Mouse (Mus musculus): Measurements from ENCODE around the gene Tmprss6.

Gene Tmprss6

DNA sequence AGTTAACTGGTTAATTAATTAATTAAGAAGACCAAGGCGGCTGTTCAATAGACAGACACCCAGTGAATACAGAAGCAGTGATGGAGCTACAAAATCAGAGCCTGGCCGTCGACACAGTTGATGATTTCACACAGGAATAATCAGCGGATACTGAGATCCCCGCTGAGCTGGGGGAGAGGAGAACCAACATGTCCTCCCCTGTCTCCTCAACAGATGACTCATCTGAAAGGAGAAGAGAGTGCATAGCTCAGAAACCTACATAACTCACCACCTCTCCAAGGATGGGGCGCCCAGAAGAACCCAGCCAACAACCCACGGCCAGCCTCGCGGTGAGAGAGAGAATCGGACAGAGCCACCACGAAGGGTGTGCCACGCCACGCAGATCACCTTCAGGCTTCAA, 48.0 kb downstream of the Tmprss6 start:
- no peak for DNase-seq (ENCODE audit: low spot score in 2 of 2)

DNA sequence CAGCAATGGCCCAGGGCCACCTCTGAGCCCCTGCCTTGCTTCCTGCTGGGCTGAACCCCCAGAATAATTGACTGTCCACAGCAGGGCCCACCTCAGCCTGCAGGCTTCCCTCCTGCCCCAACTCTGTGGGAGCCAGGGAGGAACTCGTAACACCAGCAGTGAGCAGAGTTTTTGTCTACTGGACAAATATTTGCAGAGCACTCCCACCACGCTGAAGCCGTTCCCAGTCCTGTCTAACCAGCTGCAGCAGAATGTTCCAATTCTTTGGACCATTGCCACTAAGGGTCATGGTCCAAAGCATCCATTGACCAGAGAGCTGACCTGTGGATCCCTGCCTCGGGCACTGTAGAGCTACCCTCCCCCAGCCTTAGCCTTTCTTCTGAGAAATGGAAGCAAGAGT, 51.5 kb downstream of the Tmprss6 start:
- no peak for DNase-seq (ENCODE audit: low spot score in 2 of 2)

DNA sequence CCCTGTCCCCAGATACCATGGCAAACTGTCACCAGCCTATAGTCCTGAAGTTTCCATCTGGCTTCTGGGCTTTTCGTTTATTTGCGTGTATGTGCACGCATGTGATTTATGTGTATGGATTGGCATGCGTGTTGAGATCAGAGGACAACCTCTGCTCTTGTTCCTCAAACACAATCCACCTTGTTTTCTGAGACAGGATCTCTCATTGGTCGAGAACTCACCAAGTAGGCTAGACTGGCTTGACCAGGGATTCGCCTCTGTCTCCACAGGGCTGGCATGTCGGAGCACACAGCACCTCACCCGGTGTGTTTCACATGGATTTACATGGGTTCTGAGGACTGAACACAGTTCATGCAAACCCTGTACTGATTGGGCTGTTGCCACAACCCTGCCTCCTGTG, 54.3 kb downstream of the Tmprss6 start:
- no peak for DNase-seq (ENCODE audit: low spot score in 2 of 2)

DNA sequence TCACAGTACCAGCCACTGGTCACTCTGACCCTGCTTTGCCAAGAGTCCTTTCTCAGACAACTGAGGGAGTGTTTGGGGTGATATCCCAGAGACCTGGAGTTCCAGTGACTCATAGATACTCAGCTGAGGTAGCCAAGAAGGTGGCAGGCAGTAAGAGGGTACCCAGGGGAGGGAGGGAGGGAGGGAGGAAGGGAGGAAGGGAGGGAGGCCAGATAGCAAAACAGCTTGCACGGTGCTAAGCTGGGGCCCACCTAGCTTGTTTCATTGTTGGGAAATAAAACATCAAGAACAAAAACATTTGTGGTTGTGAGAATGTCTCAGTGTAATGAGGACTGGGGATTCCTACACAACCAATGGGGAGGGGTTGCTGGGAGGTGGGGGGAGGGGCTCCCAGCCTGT, 54.7 kb downstream of the Tmprss6 start:
- no peak for DNase-seq (ENCODE audit: low spot score in 2 of 2)

DNA sequence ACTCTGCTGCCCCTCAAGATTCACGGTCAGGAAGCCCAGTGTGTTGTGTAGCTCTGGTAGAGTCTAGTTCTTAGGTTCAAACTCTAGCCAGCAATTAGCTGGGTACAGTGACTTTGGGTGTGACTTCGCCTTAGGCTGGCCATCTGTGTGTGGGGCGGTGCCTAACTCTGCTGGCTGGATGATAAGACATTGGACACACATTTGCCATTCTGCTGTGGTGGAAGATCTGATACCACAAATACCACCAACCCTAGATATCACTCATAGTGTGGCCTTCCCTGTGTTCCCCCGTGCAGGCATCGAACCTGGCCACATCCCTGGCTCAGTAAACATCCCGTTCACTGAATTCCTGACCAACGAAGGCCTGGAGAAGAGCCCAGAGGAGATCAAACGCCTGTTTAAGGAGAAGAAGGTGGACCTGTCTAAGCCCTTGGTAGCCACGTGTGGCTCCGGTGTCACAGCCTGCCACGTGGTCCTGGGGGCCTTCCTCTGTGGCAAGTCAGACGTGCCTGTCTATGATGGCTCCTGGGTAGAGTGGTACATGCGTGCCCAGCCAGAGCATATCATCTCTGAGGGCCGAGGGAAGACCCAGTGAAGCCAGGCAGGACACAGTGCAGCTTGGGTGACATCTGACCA, 55.2 kb downstream of the Tmprss6 start:
- no peak for DNase-seq (ENCODE audit: low spot score in 2 of 2)

DNA sequence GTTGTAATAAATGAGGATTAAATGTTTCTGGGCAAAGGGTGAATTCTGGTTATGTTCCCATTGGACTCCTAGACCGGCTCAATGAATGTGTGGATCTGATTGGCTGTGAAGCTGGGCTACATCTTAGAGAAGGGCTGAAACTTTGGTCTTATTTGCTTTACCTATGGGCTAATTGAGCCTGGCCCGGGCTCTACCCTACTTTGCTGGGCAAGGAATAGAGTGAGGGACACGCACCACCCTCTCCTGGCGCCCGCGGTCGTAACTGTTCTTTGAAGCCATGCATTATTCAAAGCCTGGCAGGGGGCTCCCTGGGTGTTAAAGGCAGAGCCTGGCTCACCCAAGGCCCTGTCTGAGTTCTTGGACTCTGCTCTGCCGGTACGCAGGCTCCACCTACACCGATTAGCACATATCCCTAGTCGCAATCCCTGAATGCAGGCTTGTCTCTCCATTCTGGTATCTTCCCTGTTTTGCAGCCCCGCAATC, 58.8 kb downstream of the Tmprss6 start:
- DNase-seq (ENCODE audit: low spot score in 2 of 2): no peak

DNA sequence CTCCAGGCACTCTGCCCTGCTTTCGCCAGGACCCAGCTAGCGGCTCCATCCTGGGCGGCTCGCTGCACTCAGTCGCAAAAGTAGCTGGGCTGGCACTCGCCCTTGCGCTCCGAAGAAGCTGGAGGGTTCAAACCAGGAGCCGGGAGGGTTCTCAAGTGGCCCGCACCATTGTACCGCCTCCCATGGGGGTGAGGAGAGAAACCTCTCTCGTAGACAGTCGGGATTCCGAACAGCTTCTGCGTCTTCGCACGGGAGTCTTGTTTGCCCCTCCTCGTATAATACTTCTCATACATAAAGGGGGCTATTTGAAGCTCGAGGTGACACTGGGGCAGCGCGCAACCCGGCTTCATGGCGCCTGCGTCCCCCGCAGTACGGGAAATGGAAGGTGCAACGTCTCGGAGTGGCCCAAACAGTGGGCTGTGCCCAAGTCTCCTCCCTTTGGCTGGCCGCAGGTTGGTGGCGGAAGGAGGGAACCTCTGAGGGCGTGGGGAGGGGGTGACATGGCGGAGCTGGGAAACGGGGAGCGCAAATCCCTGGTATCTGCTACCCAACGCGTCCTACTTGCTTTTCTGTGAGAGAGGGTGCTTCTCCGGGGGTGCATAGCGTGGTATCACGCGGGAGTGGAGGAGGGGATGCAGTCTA, 62.0 kb downstream of the Tmprss6 start, which contains the start of gene Mpst:
Gene Mpst (plus strand): TSS at position 124 of the 642 bp plus-strand sequence.
- peak; percentile 81 to 86 for DNase-seq (ENCODE audit: low spot score in 2 of 2)

DNA sequence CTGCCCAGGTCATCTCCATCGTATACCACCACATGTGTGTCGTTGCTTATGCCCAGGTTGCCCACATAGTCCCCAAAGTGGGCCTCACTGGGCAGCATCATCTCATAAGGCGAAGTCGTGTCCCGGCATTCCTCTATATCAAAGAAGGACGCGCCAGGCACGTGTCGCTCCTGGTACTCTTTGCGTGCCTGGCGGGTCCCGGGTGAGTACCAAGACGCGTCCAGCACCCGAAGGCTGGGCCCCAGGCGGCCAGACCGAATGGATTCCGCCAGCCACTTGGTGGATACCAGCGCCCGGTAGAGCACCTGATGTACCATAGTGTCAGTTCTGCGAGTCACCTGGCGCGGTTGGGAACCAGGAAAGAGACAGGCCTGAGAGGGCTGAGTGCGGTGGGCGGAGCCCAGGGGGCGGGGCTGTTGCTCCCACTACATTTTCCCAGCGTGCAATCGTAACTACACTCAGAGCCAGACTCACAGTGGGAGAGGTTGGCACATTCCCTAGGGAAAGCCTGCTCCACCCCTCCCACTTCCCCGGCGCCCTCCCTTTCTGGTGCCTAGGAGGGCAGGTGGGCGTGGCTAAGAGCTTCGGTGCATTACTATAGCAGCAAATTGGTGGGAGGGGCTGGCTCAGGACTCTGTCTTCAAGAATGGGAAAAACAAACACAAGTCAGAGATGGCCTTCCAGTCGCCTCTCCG, 62.8 kb downstream of the Tmprss6 start, which contains the start of gene Tst:
Gene Tst (minus strand): TSS at position 391 of the 695 bp plus-strand sequence.
- peak; percentile 28 to 49 for DNase-seq (ENCODE audit: low spot score in 2 of 2)

DNA sequence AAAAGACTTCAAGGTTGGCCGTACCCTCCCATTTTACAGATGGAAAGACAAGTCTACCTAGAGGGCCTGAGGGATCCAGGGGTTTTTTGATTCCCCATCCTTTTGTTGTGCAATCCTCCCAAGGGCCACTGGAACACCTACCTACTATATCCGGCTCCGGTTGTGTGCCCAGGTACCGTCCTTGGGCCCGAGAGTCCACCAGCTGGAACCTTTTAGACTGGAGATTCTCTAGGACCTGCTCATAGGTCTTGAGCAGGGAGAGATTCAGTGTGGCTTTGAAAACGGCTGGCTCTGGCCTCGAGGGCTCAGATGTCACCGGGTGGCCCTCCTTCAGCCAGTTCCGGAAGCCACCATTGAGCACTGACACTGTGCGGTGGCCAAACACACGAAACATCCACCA, 63.3 kb downstream of the Tmprss6 start:
- no peak for DNase-seq (ENCODE audit: low spot score in 2 of 2)

DNA sequence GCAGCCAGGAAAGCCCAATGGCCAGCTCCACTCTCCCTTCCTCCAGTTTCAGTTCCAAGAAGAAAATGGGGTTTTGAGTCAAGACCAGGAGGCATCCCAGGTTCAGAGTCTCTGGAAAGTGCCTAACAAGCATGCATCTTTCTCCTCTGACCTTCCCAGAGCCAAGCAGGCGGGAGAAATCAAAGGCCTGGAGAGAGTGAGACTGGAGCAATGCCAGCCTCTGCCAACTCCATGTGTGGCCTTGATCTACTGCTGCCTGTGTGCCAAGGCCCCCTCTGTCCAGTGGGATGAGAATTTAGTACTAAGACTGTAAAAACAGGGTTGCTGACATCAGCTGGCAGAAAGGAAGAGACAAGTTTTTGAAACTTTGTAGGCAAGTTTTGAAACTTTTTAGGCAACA, 64.5 kb downstream of the Tmprss6 start:
- no peak for DNase-seq (ENCODE audit: low spot score in 2 of 2)

DNA sequence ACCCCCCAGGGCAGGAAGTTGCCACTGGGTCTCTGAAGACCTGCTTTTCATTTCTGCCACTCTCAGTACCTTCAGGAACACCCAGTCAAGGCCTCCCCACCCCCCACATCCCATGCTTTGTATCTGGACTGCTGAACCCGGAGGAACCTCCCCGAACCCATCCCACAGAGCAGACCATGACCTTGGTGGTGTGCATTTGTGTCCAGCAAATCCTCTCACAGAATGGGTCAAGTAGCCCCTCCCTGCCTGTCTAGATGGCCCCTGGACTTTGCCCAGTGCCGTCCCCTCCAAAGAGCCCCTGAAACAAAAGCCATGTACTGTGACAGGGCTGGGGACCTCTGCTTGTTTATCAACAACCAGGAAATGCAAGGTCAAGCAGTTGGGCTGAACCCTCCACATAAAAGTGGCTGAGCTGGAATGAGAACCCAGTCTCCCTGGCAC, 65.1 kb downstream of the Tmprss6 start:
- no peak for DNase-seq (ENCODE audit: low spot score in 2 of 2)

DNA sequence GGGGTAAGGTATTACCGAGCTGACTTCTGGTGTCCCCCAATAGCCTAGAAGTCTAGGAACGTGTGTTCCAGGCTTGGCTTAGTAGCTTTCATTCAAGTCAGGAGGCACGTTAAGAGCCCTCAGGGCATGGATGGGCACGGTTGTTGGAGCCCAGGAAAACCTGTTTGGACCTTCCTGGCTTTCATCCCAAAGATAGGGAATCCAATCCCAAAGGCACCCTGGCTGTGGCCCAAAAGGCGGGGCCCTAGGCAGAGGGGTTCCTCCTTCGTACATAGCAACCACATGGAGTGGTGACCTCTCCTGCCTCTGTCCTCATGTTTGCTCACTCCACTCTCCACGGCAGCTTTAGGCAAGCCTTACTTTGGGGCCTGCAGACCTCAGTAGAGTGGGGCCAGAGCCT, 66.0 kb downstream of the Tmprss6 start:
- no peak for DNase-seq (ENCODE audit: low spot score in 2 of 2)

DNA sequence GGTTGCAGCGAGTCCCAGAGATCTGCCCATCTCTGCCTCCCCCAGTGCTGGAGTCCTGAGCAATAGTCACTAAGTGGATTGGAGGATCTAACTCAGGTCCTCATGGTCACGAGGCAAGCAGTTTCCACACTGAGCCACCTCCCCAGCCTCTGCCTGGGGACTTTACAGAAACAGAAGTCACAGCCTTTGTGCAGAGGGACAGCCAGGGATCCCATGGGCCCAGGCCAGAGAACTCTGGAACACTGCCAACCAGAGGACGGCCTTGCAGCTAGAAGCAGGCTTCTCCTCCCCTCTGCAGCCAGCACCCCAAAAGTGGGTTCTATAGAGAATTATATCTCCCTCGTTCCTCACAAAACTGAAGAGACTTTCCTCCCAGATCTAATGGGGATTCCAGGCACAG, 66.5 kb downstream of the Tmprss6 start:
- no peak for DNase-seq (ENCODE audit: low spot score in 2 of 2)

DNA sequence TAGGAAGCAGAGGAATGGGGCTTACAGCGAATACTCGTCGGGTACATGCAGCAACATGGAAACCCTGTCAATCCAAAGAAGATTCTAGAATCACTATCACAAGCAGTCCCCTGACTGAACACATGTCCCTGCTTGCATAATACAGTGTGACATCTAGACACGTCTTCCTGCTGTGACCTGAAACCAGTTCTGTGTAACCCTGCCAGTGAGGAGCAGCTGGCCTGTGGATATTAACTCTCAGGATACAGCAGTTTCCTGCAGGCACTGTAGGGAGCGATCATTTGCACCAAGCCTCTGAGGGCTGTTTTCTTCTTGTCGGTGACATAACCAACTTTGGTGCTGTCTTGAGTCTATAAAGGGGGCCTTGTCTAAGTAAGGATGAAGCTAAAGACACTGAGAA, 67.1 kb downstream of the Tmprss6 start:
- no peak for DNase-seq (ENCODE audit: low spot score in 2 of 2)

DNA sequence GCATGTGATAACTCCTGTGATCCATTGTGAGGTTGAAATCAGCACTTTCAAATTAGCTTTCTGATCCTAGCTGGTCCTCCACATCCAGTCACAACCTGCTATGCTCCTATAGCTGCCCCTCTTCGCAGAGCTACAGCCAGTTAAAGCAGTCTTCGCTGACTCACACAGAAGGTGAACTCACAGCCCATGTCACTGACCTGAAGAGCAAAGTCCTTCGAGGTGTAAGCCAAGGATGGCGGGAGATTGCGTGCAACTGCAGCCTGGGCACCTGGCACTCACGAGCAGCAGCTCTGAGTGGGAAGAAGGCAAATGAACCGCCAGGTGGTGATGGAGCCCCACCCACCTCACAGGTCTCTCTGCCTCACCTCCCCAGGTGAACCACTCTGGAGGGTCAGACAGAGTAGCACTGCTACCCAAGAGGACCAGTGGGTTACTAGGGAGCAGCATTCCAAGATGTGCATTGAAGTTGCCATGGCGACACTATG, 72.9 kb downstream of the Tmprss6 start, which contains the start of gene Tex33:
Gene Tex33 (minus strand): TSS at position 435 of the 485 bp plus-strand sequence.
- DNase-seq (ENCODE audit: low spot score in 2 of 2): no peak

DNA sequence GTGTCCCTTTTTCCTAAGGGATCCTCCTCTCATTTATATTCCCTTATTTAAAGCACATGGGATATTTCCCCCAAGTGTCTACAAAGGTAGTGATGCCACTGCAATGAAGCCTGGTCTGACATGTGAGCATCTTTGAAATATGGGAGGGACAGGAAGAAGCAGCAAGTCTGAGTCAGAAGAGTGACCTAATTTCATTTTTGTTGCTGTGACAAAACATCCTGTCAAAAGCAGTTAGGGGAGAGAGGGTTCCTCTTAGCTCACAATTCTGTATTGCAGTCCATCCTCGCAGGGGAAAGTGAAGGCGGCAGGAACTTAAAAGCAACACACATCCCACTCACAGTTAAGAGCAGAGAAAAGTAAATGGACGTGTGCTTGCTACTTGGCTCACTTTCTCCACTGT, 77.6 kb downstream of the Tmprss6 start:
- no peak for DNase-seq (ENCODE audit: low spot score in 2 of 2)

Measured in natural killer cell, adult 2 months (primary cell).